Mouse (Mus musculus): Measurements from ENCODE around the gene Pou2f3. TPM values are rescaled to one million over a fixed set of nuclear protein-coding genes. Genes with fewer than 3 reads are reported as not detected.

The Pou2f3 gene
- under 1 TPM; 0.15 to 0.23 TPM for total RNA-seq (2021)
- long read RNA-seq, experiment 1, partial matches to known transcripts, result 1 of 3 reads
- long read RNA-seq, experiment 1, other reads (novel, unspliced or antisense), result 1 of 3 reads
- long read RNA-seq, experiment 2, result 0 reads

GRCm38 (mm10) chr9:43210190-43210682, at the start of gene Pou2f3:
Pou2f3 (minus strand) TSS chr9:43210369.
- peak; percentile 40 to 68 for DNase-seq (ENCODE audit: low spot score in 2 of 2)

GRCm38 (mm10) chr9:43253271-43253681, 43.1 kb upstream of the Pou2f3 start:
- DNase-seq (ENCODE audit: low spot score in 2 of 2), result peak in 1 of 2 experiments; percentile 80

- no peak for DNase-seq (ENCODE audit: low spot score in 2 of 2)
These were observed 42.6 kb upstream of the Pou2f3 start for GRCm38 (mm10) chr9:43252790-43253189.

- DNase-seq (ENCODE audit: low spot score in 2 of 2), result no peak
These were observed 41.6 kb upstream of the Pou2f3 start for GRCm38 (mm10) chr9:43251786-43252185.

- no peak for DNase-seq (ENCODE audit: low spot score in 2 of 2)
These were observed 36.6 kb upstream of the Pou2f3 start for GRCm38 (mm10) chr9:43246738-43247180.

GRCm38 (mm10) chr9:43245801-43246570, 35.8 kb upstream of the Pou2f3 start:
- no peak for DNase-seq (ENCODE audit: low spot score in 2 of 2)

GRCm38 (mm10) chr9:43242432-43242831, 32.3 kb upstream of the Pou2f3 start:
- no peak for DNase-seq (ENCODE audit: low spot score in 2 of 2)

- no peak for DNase-seq (ENCODE audit: low spot score in 2 of 2)
These were observed 31.8 kb upstream of the Pou2f3 start for GRCm38 (mm10) chr9:43241970-43242369.

- DNase-seq (ENCODE audit: low spot score in 2 of 2), result no peak
These were observed 31.1 kb upstream of the Pou2f3 start for GRCm38 (mm10) chr9:43241291-43241690.

- DNase-seq (ENCODE audit: low spot score in 2 of 2), result no peak
These were observed 30.4 kb upstream of the Pou2f3 start for GRCm38 (mm10) chr9:43240594-43240900.

- DNase-seq (ENCODE audit: low spot score in 2 of 2), result peak; percentile 84 to 93
These were observed 29.8 kb upstream of the Pou2f3 start, which contains the start of gene Oaf for GRCm38 (mm10) chr9:43239712-43240593. Oaf (minus strand) TSS chr9:43239911.

- DNase-seq (ENCODE audit: low spot score in 2 of 2), result no peak
These were observed 28.7 kb upstream of the Pou2f3 start for GRCm38 (mm10) chr9:43238631-43239545.

- no peak for DNase-seq (ENCODE audit: low spot score in 2 of 2)
These were observed 28.0 kb upstream of the Pou2f3 start for GRCm38 (mm10) chr9:43238167-43238566.

GRCm38 (mm10) chr9:43237111-43237775, 27.1 kb upstream of the Pou2f3 start:
- DNase-seq (ENCODE audit: low spot score in 2 of 2), result no peak

- no peak for DNase-seq (ENCODE audit: low spot score in 2 of 2)
These were observed 26.4 kb upstream of the Pou2f3 start for GRCm38 (mm10) chr9:43236576-43236975.

- DNase-seq (ENCODE audit: low spot score in 2 of 2), result no peak
These were observed 25.9 kb upstream of the Pou2f3 start for GRCm38 (mm10) chr9:43236106-43236505.

GRCm38 (mm10) chr9:43235336-43235735, 25.2 kb upstream of the Pou2f3 start:
- no peak for DNase-seq (ENCODE audit: low spot score in 2 of 2)

GRCm38 (mm10) chr9:43234496-43234895, 24.3 kb upstream of the Pou2f3 start:
- DNase-seq (ENCODE audit: low spot score in 2 of 2), result no peak

- DNase-seq (ENCODE audit: low spot score in 2 of 2), result no peak
These were observed 23.3 kb upstream of the Pou2f3 start for GRCm38 (mm10) chr9:43233515-43233914.

GRCm38 (mm10) chr9:43233044-43233443, 22.9 kb upstream of the Pou2f3 start:
- no peak for DNase-seq (ENCODE audit: low spot score in 2 of 2)

All from gastrocnemius, postnatal 4 days (tissue).